Mouse (Mus musculus) cortical plate, adult 2 months (tissue): ENCODE measurements around the gene C1qtnf3.

Experiments
- CTCF ChIP-seq: fragments of 200-500 bp; IDR thresholded peaks from 2 replicates; pipeline ENCODE4 v1.5.1; 2011; ENCODE audit warnings: mild to moderate bottlenecking, control low read depth, low read length; ENCODE audit not compliant: insufficient read depth; ENCODE audit errors: extremely low read depth
- POLR2A ChIP-seq: fragments of 200-500 bp; IDR thresholded peaks from 2 replicates; pipeline ENCODE4 v1.6.1; 2011; ENCODE audit warnings: mild to moderate bottlenecking, low read length, control low read depth; ENCODE audit not compliant: insufficient read depth; ENCODE audit errors: extremely low read depth

- TF ChIP-seq POLR2A (no peak), CTCF (no peak)
Observed at GRCm38 (mm10) chr15:10916611-10917311, 35.4 kb upstream of the C1qtnf3 start.
